Mouse (Mus musculus) ES-E14 (cell line): ENCODE measurements around the gene 1700024G13Rik. TPM values are rescaled to one million over a fixed set of nuclear protein-coding genes. Genes with fewer than 3 reads are reported as not detected.

Source experiments
- DNase-seq: peaks from one replicate; pipeline ENCODE4 v3.0.0-alpha.2; 2013; ENCODE audit warnings: low read depth, low spot score
- H3K27ac ChIP-seq: 2 replicates; pipeline ENCODE4 v1.5.1; 2012; ENCODE audit warnings: low read depth, mild to moderate bottlenecking, low read length, moderate library complexity, mixed read lengths; ENCODE audit not compliant: poor library complexity, insufficient read depth, severe bottlenecking
- H3K36me3 ChIP-seq: 2 replicates; pipeline ENCODE4 v1.6.1; 2012; ENCODE audit warnings: mild to moderate bottlenecking, low read length, moderate library complexity, mixed read lengths; ENCODE audit not compliant: control insufficient read depth, poor library complexity, insufficient read depth, severe bottlenecking
- H3K4me1 ChIP-seq, 2 experiments: fragments of 150-350 bp in 1 of 2; sonication (generic) in 1 of 2; 2 replicates each; pipeline ENCODE4 v1.6.1; 2012; ENCODE audit warnings: low read length in 2 of 2, mild to moderate bottlenecking in 1 of 2, mixed read lengths in 1 of 2; ENCODE audit not compliant: control insufficient read depth in 2 of 2, insufficient read depth in 2 of 2, poor library complexity in 1 of 2
- H3K4me3 ChIP-seq, 2 experiments: fragments of 150-350 bp in 1 of 2; sonication (generic) in 1 of 2; 2 replicates each; pipeline ENCODE4 v1.5.1; 2012; ENCODE audit warnings: low read length in 2 of 2, low read depth in 1 of 2, mild to moderate bottlenecking in 1 of 2, mixed read lengths in 1 of 2; ENCODE audit not compliant: insufficient read depth in 1 of 2, poor library complexity in 1 of 2, severe bottlenecking in 1 of 2
- H3K9ac ChIP-seq: 2 replicates; pipeline ENCODE4 v1.6.1; 2012; ENCODE audit warnings: low read depth, mild to moderate bottlenecking, low read length, mixed read lengths; ENCODE audit not compliant: poor library complexity, insufficient read depth, severe bottlenecking
- H3K9me3 ChIP-seq: fragments of 150-350 bp; sonication (generic); 2 replicates; pipeline ENCODE4 v1.6.1; 2012; ENCODE audit warnings: low read depth, mild to moderate bottlenecking, low read length; ENCODE audit not compliant: control insufficient read depth, insufficient read depth
- CHD2 ChIP-seq: IDR thresholded peaks from 2 replicates; pipeline ENCODE4 v1.6.1; 2014; ENCODE audit warnings: mild to moderate bottlenecking, low read depth, low read length, inconsistent platforms
- HCFC1 ChIP-seq: IDR thresholded peaks from 2 replicates; pipeline ENCODE4 v1.6.1; 2012; ENCODE audit warnings: low read length, inconsistent platforms, borderline replicate concordance; ENCODE audit not compliant: insufficient read depth
- MAFK ChIP-seq: IDR thresholded peaks from 2 replicates; pipeline ENCODE4 v1.6.1; 2014; ENCODE audit warnings: mild to moderate bottlenecking, low read depth, low read length, inconsistent platforms; ENCODE audit not compliant: insufficient read depth
- ZC3H11A ChIP-seq: IDR thresholded peaks from 2 replicates; pipeline ENCODE4 v1.6.1; 2012; ENCODE audit warnings: low read depth, mild to moderate bottlenecking, inconsistent platforms, low read length, borderline replicate concordance
- ZNF384 ChIP-seq: IDR thresholded peaks from 2 replicates; pipeline ENCODE4 v1.6.1; 2012; ENCODE audit warnings: low read depth, low read length, inconsistent platforms
- in situ Hi-C, 2 experiments: fragments of 600-800 bp; cut with MboI; formaldehyde crosslinking; loops; one replicate each; pipeline ENCODE4 v1.15.1; 2025; ENCODE audit warnings: low sequenced_read_pairs in 2 of 2, inconsistent platforms in 1 of 2; ENCODE audit not compliant: unreplicated experiment in 2 of 2
- total RNA-seq: library from RNA; depleted of rRNA; stranded (reverse); fragments of 300-350 nt; gene quantifications from 2 replicates; pipeline ENCODE4 v1.2.3, GENCODE M21; 2012

1700024G13Rik gene
- total RNA-seq, 1 experiment, result 0.58 TPM

DNA sequence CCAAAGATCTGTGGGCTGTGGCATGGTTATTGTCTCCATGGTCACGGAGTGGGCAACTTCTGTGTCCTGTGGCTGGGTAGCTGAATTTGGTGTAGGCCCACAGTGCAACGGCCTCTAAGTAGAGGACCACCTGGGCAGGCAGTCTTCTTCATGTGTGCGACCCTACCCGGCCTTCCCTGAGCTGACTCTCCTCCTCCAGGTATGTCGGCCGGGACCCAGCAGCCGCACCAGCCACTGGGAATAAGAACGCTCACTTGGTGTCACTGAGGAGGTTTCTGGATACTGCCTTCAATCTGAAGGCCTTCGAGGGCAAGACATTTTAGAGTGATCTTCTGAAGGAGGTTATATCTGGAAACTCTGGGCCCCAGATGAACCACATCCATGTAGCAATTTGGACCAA lies 40.9 kb downstream of the 1700024G13Rik start:
- Histone ChIP-seq H3K4me3 (no peak overlapping the region), H3K27ac (no peak overlapping the region), H3K9ac (no peak overlapping the region), H3K36me3 (peaks cover 53% of the 10 kb centered on the region), H3K4me1 (no peaks in the 10 kb centered on the region; a peak in 1 of 4 replicates), H3K9me3 (no peaks in the 10 kb centered on the region)
- DNase-seq, result no peak
- TF ChIP-seq ZNF384 (no peak), CHD2 (no peak), MAFK (no peak), HCFC1 (no peak), ZC3H11A (no peak)
- in situ Hi-C loops, result no loop called here

DNA sequence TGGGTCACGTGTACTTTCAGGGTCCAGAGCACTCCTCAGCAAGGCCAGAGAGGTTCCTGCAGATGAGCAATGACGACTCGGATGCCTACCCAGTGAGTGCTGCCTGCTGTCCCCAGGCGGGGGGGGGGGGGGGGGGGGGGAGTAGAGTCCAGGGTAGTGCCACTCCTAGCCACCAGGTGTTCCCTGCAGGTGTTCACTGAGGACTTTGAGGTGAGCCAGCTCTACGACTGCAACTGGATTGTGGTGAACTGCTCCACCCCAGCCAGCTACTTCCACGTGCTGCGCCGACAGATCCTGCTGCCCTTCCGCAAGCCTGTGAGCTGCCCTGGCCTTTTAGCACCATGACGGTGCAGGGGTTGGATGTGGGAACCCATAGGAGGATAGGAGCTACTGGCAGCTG lies 43.5 kb downstream of the 1700024G13Rik start:
- Histone ChIP-seq H3K27ac (no peak overlapping the region), H3K4me1 (no peaks in the 10 kb centered on the region), H3K9me3 (no peaks in the 10 kb centered on the region), H3K4me3 (no peak overlapping the region), H3K9ac (no peak overlapping the region), H3K36me3 (peaks cover 76% of the 10 kb centered on the region)
- TF ChIP-seq ZC3H11A, result no peak
- no peak for TF ChIP-seq HCFC1
- TF ChIP-seq CHD2, result no peak
- no peak for TF ChIP-seq ZNF384
- TF ChIP-seq MAFK, result no peak
- DNase-seq, result no peak
- in situ Hi-C loops, result no loop called here

- no peak for DNase-seq
- Histone ChIP-seq H3K9me3 (no peaks in the 10 kb centered on the region), H3K36me3 (peaks cover 81% of the 10 kb centered on the region), H3K4me1 (no peaks in the 10 kb centered on the region), H3K27ac (no peak overlapping the region), H3K9ac (no peak overlapping the region), H3K4me3 (no peak overlapping the region)
- in situ Hi-C loops, result no loop called here
- TF ChIP-seq CHD2, result no peak
- no peak for TF ChIP-seq HCFC1
- no peak for TF ChIP-seq ZNF384
- TF ChIP-seq ZC3H11A, result no peak
- TF ChIP-seq MAFK, result no peak
Measured at GRCm38 (mm10) chr14:32344176-32344575, 44.0 kb downstream of the 1700024G13Rik start.

- Histone ChIP-seq H3K9ac (no peak overlapping the region), H3K27ac (no peak overlapping the region), H3K4me3 (no peak overlapping the region), H3K9me3 (no peaks in the 10 kb centered on the region), H3K4me1 (no peaks in the 10 kb centered on the region), H3K36me3 (peaks cover 88% of the 10 kb centered on the region)
- in situ Hi-C loops, result no loop called here
- TF ChIP-seq ZNF384 (no peak), ZC3H11A (no peak), CHD2 (no peak)
- no peak for DNase-seq
Measured at GRCm38 (mm10) chr14:32341823-32342222, 46.4 kb downstream of the 1700024G13Rik start.

- in situ Hi-C loops, result no loop called here
- DNase-seq, result no peak
- no peaks in the 10 kb centered on the region for H3K4me1 ChIP-seq
Measured at GRCm38 (mm10) chr14:32336547-32336946, 51.6 kb downstream of the 1700024G13Rik start.

More at GRCm38 (mm10) chr14:32336547-32336946, 51.6 kb downstream of the 1700024G13Rik start:
- H3K27ac ChIP-seq, result no peak overlapping the region
- H3K36me3 ChIP-seq, result peaks cover 86% of the 10 kb centered on the region
- no peak for TF ChIP-seq ZC3H11A
- no peak for TF ChIP-seq HCFC1
- no peak for TF ChIP-seq ZNF384
- TF ChIP-seq MAFK, result no peak
- TF ChIP-seq CHD2, result no peak
- no peak overlapping the region for H3K9ac ChIP-seq
- H3K4me3 ChIP-seq, result no peak overlapping the region
- no peaks in the 10 kb centered on the region for H3K9me3 ChIP-seq
